Mouse (Mus musculus) heart, adult 2 months (tissue): ENCODE measurements at regions not wholly inside any gene's neighbourhood (a gene's known extent, or its start where the extent isn't known, plus 50 kb on each side); places are given as distances from the start of the nearest gene placed in this dataset.

Experiments used
- CTCF ChIP-seq: fragments of 200-600 bp; IDR thresholded peaks from 2 replicates; pipeline ENCODE4 v1.8.1; 2022; ENCODE audit warnings: antibody characterized with exemption, mild to moderate bottlenecking, moderate library complexity
- POLR2A ChIP-seq: fragments of 200-500 bp; IDR thresholded peaks from 2 replicates; pipeline ENCODE4 v1.6.1; 2011; ENCODE audit warnings: mild to moderate bottlenecking, low read depth, low read length, control low read depth; ENCODE audit not compliant: insufficient read depth

GRCm38 (mm10) chr17:14599681-14600080 lies 94.4 kb downstream of the Thbs2 start:
- TF ChIP-seq POLR2A (no peak), CTCF (no peak)
